Mouse (Mus musculus) stomach, postnatal 0 days (tissue): Measurements from ENCODE around the gene 1700029I15Rik.

Experiments used
- CTCF ChIP-seq: IDR thresholded peaks from 2 replicates; pipeline ENCODE4 v1.5.1; 2016; ENCODE audit warnings: antibody characterized with exemption, low read depth, mild to moderate bottlenecking, moderate library complexity
- EP300 ChIP-seq: optimal IDR thresholded peaks from 2 replicates; pipeline ENCODE3; 2016; ENCODE audit warnings: antibody characterized with exemption

GRCm38 (mm10) chr2:92375099-92375623 is 7.2 kb upstream of the 1700029I15Rik start:
- no peak; the same call in 1 of the 2 replicates for TF ChIP-seq CTCF
- TF ChIP-seq EP300 = no peak
